Mouse (Mus musculus) kidney, embryonic 16.5 days (tissue): ENCODE data around the gene Tcf7l2. TPM values are rescaled to one million over a fixed set of nuclear protein-coding genes. Genes with fewer than 3 reads are reported as not detected.

Experiments
- ATAC-seq: fragments of 200-750 bp; cut with Nextera tagmentation; 2 replicates; pipeline ENCODE4 v1.8.0; 2017; ENCODE audit warnings: moderate TSS enrichment; ENCODE audit not compliant: low FRiP score, low TSS enrichment
- H3K27ac ChIP-seq: fragments of 300-500 bp; sonication (generic); 2 replicates; pipeline ENCODE4 v1.5.1; 2014; ENCODE audit warnings: low read length
- H3K27me3 ChIP-seq: fragments of 300-500 bp; sonication (generic); 2 replicates; pipeline ENCODE4 v1.6.1; 2014; ENCODE audit warnings: low read length, control low read depth, mixed read lengths; ENCODE audit not compliant: insufficient read depth
- H3K36me3 ChIP-seq: fragments of 300-500 bp; sonication (generic); 2 replicates; pipeline ENCODE4 v1.6.1; 2014; ENCODE audit warnings: low read length, control low read depth, mixed read lengths; ENCODE audit not compliant: insufficient read depth
- H3K4me1 ChIP-seq: fragments of 300-500 bp; sonication (generic); 2 replicates; pipeline ENCODE4 v1.6.1; 2014; ENCODE audit warnings: low read length, control low read depth, mixed read lengths; ENCODE audit not compliant: insufficient read depth
- H3K4me2 ChIP-seq: fragments of 300-500 bp; sonication (generic); replicated peaks from 2 replicates; pipeline ENCODE4 v1.6.1; 2014; ENCODE audit warnings: low read depth, low read length
- H3K4me3 ChIP-seq: fragments of 300-500 bp; sonication (generic); 2 replicates; pipeline ENCODE4 v1.5.1; 2014; ENCODE audit warnings: mild to moderate bottlenecking, low read length
- H3K9ac ChIP-seq: fragments of 300-500 bp; sonication (generic); replicated peaks from 2 replicates; pipeline ENCODE4 v1.6.1; 2014; ENCODE audit warnings: low read length
- H3K9me3 ChIP-seq: fragments of 300-500 bp; sonication (generic); 2 replicates; pipeline ENCODE4 v1.6.1; 2016; ENCODE audit warnings: low read length, control low read depth
- WGBS: fragments of 180-500 bp; shearing (Covaris S2); extraction: QIAGEN DNeasy Blood & Tissue Kit; methylation state at CpG from one replicate; pipeline ENCODE4 v1.1.7; 2014; 5-methylcytosine and 5-hydroxymethylcytosine counted together
- polyA plus RNA-seq: library from polyadenylated mRNA; unstranded; fragments of >200 nt; fragmentation: Nextera tagmentation; extraction: Ambion mirVana; gene quantifications from 2 replicates; pipeline ENCODE4 v1.2.1, GENCODE M21; 2015

Tcf7l2 gene
- polyA plus RNA-seq, 1 experiment from 2014 or later, result 50.1 TPM

GRCm38 (mm10) chr19:55807194-55808053 is 65.8 kb downstream of the Tcf7l2 start:
- no peak overlapping the region for H3K9ac ChIP-seq
- H3K9me3 ChIP-seq, result no peaks in the 10 kb centered on the region
- H3K4me3 ChIP-seq, result no peak overlapping the region
- 15% methylated on average over 20 of the region's 20 CpGs for WGBS
- ATAC-seq, result peak; percentile 55
- H3K36me3 ChIP-seq, result no peaks in the 10 kb centered on the region
- no peaks in the 10 kb centered on the region for H3K27me3 ChIP-seq
- peak overlapping the region; percentile 24; the same call in 1 of the 2 replicates for H3K4me2 ChIP-seq
- peak overlapping the region; percentile 47 for H3K27ac ChIP-seq
- H3K4me1 ChIP-seq, result peaks cover 26% of the 10 kb centered on the region

GRCm38 (mm10) chr19:55808304-55808703 is 66.7 kb downstream of the Tcf7l2 start:
- Histone ChIP-seq H3K27me3 (no peaks in the 10 kb centered on the region), H3K27ac (no peak overlapping the region), H3K4me1 (peaks cover 26% of the 10 kb centered on the region), H3K4me3 (no peak overlapping the region), H3K9me3 (no peaks in the 10 kb centered on the region), H3K4me2 (no peak overlapping the region), H3K9ac (no peak overlapping the region), H3K36me3 (no peaks in the 10 kb centered on the region)
- no peak for ATAC-seq
- 56% methylated on average over 2 of the region's 2 CpGs for WGBS

- Histone ChIP-seq H3K9me3 (no peaks in the 10 kb centered on the region), H3K4me2 (no peak overlapping the region), H3K4me1 (peaks cover 31% of the 10 kb centered on the region), H3K27me3 (no peaks in the 10 kb centered on the region), H3K27ac (no peak overlapping the region), H3K36me3 (no peaks in the 10 kb centered on the region), H3K9ac (no peak overlapping the region), H3K4me3 (no peak overlapping the region)
- WGBS, result 75% methylated on average over 4 of the region's 4 CpGs
- no peak for ATAC-seq
Measured at GRCm38 (mm10) chr19:55809539-55809938, 67.9 kb downstream of the Tcf7l2 start.

GRCm38 (mm10) chr19:55812236-55812635 is 70.6 kb downstream of the Tcf7l2 start:
- Histone ChIP-seq H3K4me1 (peaks cover 30% of the 10 kb centered on the region), H3K27me3 (no peaks in the 10 kb centered on the region), H3K9ac (no peak overlapping the region), H3K4me3 (no peak overlapping the region), H3K36me3 (no peaks in the 10 kb centered on the region), H3K9me3 (no peaks in the 10 kb centered on the region), H3K4me2 (no peak overlapping the region), H3K27ac (no peak overlapping the region)
- ATAC-seq, result no peak

- ATAC-seq, result peak; percentile 58
- H3K4me3 ChIP-seq, result no peak overlapping the region
- 25% methylated on average over 15 of the region's 15 CpGs for WGBS
- no peak overlapping the region for H3K4me2 ChIP-seq
- no peak overlapping the region for H3K27ac ChIP-seq
- H3K27me3 ChIP-seq, result no peaks in the 10 kb centered on the region
- peaks cover 18% of the 10 kb centered on the region for H3K4me1 ChIP-seq
- no peak overlapping the region for H3K9ac ChIP-seq
- H3K9me3 ChIP-seq, result no peaks in the 10 kb centered on the region
- H3K36me3 ChIP-seq, result no peaks in the 10 kb centered on the region; the same call in 1 of the 2 replicates
Measured at GRCm38 (mm10) chr19:55815010-55815790, 73.6 kb downstream of the Tcf7l2 start.

GRCm38 (mm10) chr19:55816974-55817373 is 75.4 kb downstream of the Tcf7l2 start:
- WGBS, result 88% methylated on average over 7 of the region's 7 CpGs

GRCm38 (mm10) chr19:55820202-55820601 is 78.6 kb downstream of the Tcf7l2 start:
- no peak for ATAC-seq
- H3K4me3 ChIP-seq, result no peak overlapping the region
- no peak overlapping the region for H3K9ac ChIP-seq
- no peak overlapping the region for H3K27ac ChIP-seq
- peaks cover 14% of the 10 kb centered on the region for H3K4me1 ChIP-seq
- WGBS, result 93% methylated on average over 7 of the region's 7 CpGs
- H3K9me3 ChIP-seq, result no peaks in the 10 kb centered on the region
- peaks cover 7% of the 10 kb centered on the region; the same call in 1 of the 2 replicates for H3K36me3 ChIP-seq
- no peak overlapping the region for H3K4me2 ChIP-seq
- H3K27me3 ChIP-seq, result no peaks in the 10 kb centered on the region

More at GRCm38 (mm10) chr19:55816974-55817373, 75.4 kb downstream of the Tcf7l2 start:
- ATAC-seq, result no peak
- Histone ChIP-seq H3K27ac (no peak overlapping the region), H3K9ac (no peak overlapping the region), H3K4me2 (no peak overlapping the region), H3K27me3 (no peaks in the 10 kb centered on the region), H3K4me3 (no peak overlapping the region), H3K4me1 (peaks cover 18% of the 10 kb centered on the region), H3K9me3 (no peaks in the 10 kb centered on the region), H3K36me3 (peaks cover 7% of the 10 kb centered on the region; the same call in 1 of the 2 replicates)

- WGBS, result 32% methylated on average over 8 of the region's 8 CpGs
- 0 out of 2 replicates have a peak, but pooled peaks have one; percentile 40 for ATAC-seq
- no peaks in the 10 kb centered on the region for H3K27me3 ChIP-seq
- H3K27ac ChIP-seq, result peak overlapping the region; percentile 64
- no peak overlapping the region for H3K4me2 ChIP-seq
- peaks cover 7% of the 10 kb centered on the region; the same call in 1 of the 2 replicates for H3K36me3 ChIP-seq
- H3K9me3 ChIP-seq, result no peaks in the 10 kb centered on the region
- no peak overlapping the region for H3K9ac ChIP-seq
- H3K4me1 ChIP-seq, result peaks cover 37% of the 10 kb centered on the region
- no peak overlapping the region for H3K4me3 ChIP-seq
Measured at GRCm38 (mm10) chr19:55825001-55825827, 83.6 kb downstream of the Tcf7l2 start.

GRCm38 (mm10) chr19:55825951-55826507 is 84.4 kb downstream of the Tcf7l2 start:
- peaks cover 44% of the 10 kb centered on the region for H3K4me1 ChIP-seq
- peaks cover 2% of the 10 kb centered on the region; the same call in 1 of the 2 replicates for H3K36me3 ChIP-seq
- H3K4me2 ChIP-seq, result no peak overlapping the region
- H3K9ac ChIP-seq, result no peak overlapping the region
- H3K27ac ChIP-seq, result peak overlapping the region; percentile 64
- no peak overlapping the region for H3K4me3 ChIP-seq
- no peaks in the 10 kb centered on the region for H3K9me3 ChIP-seq
- H3K27me3 ChIP-seq, result no peaks in the 10 kb centered on the region
- WGBS, result 52% methylated on average over 10 of the region's 10 CpGs
- no peak for ATAC-seq
